Mouse (Mus musculus) heart, adult 8-10 months (tissue): ENCODE results near the gene Scgb1a1. TPM values are rescaled to one million over a fixed set of nuclear protein-coding genes. Genes with fewer than 3 reads are reported as not detected.
"Not testable (repeated sequence)": the region's sequence is repeated elsewhere in the genome, so short reads cannot be mapped to it uniquely, and the experiment has no call there.

ENCODE experiments used
- DNase-seq: peaks from one replicate; pipeline ENCODE4 v3.0.0; 2022; ENCODE audit warnings: low spot score
- total RNA-seq, 4 experiments: library from RNA; stranded (reverse); gene quantifications; 2 replicates each; pipeline ENCODE4 v1.2.4; 2022

Gene Scgb1a1
- total RNA-seq, 4 experiments from 2014 or later: 44.8 TPM; not detected in 3

DNA sequence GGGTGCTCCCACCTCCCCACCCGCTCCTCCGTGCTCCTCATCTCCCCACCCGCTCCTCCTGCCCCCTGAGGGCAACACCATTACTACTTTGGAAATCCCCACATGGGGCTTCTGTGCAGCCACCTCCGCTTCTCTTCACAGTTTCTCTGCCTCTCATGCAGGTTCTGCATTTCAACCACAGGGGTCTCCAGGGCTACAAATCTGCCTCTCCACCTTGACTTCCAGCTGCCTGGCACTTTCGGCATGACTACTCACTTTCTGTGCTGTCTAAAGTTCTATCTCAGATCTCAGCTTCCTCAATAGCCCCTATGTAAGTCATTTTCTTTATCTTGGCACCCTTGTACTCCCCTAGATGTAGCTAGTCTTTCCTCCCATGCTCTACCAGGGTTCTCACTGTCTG is 20.5 kb downstream of the Scgb1a1 start:
- no peak for DNase-seq

- DNase-seq: no peak
Measured at GRCm38 (mm10) chr19:9065621-9066561, 21.9 kb downstream of the Scgb1a1 start.

GRCm38 (mm10) chr19:9063831-9064230 is 23.9 kb downstream of the Scgb1a1 start:
- no peak for DNase-seq

- no peak for DNase-seq
Measured at GRCm38 (mm10) chr19:9062822-9063221, 24.9 kb downstream of the Scgb1a1 start.

DNA sequence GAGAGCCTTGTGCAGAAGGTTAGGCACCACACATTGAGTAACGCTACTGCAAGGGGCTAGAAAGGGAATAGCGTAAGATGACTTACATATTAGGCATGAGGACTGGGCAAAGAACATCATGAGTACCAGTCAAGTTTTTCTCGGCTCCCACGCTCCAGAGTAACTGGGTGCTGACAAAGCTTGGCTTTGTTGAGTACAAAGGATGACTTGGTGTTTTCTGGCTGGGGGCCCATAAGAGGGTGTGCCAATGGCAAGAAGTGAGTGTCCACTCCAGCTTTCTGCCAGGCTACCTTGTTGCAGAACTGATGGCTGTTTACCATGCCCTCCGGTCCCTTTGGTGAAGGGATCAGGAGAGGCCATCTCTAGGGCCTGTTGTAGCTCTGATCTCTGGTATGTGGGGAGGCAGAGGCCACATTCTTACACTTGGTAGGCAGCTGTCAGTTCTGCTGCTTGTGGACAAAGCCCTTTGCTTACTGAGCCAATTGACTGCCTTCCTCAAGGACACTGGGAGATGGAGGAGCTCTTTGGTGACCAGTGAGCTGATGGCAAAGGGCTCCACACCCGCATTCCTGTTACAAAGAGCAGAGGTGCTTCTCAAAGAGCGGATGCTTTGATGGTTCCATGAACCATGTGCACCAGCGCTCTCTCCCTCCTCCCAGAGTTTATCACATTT is 26.4 kb downstream of the Scgb1a1 start:
- no peak for DNase-seq

- DNase-seq: no peak
Measured at GRCm38 (mm10) chr19:9060103-9060502, 27.7 kb downstream of the Scgb1a1 start.

- no peak for DNase-seq
Measured at GRCm38 (mm10) chr19:9059391-9059790, 28.4 kb downstream of the Scgb1a1 start.

- DNase-seq: no peak
Measured at GRCm38 (mm10) chr19:9058944-9059343, 28.8 kb downstream of the Scgb1a1 start.

DNA sequence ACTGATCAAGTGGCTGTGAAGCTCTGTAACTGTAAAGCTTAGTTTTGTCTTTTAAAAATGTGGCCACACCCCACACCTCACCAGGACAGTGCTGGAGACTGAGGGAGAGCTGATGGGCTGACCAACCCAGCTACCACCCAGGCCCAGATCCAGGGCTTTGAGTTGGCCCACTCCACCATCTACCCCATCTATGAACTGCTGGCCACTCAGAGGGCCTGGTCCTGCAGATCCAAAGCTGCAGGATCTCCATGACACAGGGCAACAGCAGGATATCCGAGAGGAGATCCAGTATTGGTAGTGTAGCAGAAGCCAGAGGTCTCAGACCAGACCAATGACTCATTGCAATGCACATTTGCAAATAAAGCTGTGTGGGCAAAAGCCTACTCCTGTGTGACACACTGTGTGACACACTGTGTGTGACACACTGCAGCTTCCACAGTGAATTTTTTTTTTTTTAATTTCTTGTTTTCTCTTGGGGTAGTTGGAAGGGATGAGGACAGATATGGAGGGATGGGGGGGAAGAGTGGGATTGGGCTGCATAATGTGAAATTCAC is 29.4 kb downstream of the Scgb1a1 start:
- no peak for DNase-seq

GRCm38 (mm10) chr19:9057679-9058078 is 30.1 kb downstream of the Scgb1a1 start:
- DNase-seq: no peak

GRCm38 (mm10) chr19:9055703-9056355 is 31.9 kb downstream of the Scgb1a1 start:
- DNase-seq: no peak

DNA sequence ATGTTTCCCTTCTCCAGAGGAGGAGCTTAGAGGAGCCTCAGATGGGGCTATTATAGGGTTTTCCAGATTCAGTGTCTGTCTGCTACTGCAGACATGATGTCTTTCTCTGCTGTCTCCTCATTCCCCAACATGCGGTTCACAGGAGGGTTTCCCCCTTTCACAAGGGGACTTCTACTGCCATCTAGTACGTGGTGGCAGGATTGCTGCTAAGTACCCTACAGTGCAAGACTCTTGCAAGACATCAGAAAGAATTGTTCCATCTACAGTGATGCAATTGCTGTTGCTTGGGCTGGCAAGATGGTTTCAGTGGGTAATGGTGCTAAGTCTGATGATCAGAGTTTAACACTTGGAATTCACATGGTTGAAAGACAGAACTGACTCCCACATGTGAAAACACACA is 32.6 kb downstream of the Scgb1a1 start:
- no peak for DNase-seq

- no peak for DNase-seq
Measured at GRCm38 (mm10) chr19:9052803-9053431, 34.8 kb downstream of the Scgb1a1 start.

- DNase-seq: not testable (repeated sequence)
Measured at GRCm38 (mm10) chr19:9051985-9052384, 35.8 kb downstream of the Scgb1a1 start.

DNA sequence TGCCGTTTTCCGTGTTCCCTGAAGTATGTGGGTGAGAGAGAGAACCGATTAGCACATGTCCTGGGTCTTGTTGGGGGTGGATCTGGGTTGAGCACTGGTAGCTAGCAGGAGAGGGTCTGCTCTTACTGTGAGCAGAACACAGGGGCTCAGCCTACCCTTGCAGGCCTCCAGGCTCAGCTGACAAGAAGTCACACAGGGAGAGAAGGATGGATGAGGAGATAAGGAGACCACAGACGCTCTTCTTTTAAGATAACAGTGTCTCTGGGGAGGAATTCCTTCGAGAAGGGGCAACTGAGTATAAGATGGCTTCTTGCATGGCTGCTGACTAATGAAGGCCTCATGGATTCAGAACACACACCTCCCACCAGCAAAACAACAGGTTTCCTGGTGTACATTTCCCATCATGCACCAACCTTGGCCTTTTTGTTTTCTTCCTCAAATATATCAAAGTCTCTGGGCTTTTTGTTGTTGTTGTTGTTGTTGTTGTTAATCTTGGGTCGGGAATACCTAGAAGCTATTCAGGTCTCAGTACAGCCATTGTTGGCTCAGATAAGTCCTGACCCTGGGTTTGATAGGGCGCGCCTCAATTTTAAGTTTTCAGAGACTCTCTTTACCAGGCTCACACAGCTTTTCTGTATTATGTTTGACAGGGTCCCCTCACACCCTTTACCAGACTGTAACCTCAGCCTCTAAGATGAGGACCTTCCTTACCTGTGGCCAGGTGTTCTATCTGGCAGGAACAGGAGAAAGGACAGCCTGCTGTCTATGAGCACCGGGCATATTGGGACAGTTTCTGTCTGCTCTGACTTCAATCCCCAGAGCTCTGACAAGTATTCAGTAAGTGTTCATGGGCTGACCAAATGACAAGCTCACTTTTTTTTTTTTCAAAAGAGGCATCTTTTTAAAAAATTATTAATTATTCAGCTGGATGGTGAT is 37.2 kb downstream of the Scgb1a1 start:
- DNase-seq: no peak

GRCm38 (mm10) chr19:9048981-9049687 is 38.6 kb downstream of the Scgb1a1 start:
- DNase-seq: no peak

DNA sequence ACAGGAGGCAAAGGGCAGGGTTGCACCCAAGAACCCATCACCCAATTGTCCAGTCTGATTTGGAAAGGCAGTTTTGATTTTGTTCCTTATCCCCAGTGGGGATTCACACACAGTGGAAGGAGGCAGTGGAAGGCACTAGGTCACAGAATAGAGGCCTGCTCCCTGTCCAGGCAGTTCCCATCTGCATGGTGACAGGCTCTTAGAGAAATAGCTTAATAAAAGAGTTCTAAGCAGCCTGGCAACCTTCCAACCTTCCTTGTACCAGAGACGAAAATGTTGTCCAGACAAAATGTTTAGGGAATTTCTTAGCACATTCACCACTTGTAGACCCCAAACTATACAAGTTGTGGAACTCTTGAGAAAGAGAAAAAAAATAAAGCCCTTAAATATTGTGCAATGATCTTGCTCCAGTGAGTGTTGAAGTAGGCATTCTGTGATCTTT is 39.8 kb downstream of the Scgb1a1 start:
- no peak for DNase-seq

- DNase-seq: no peak
Measured at GRCm38 (mm10) chr19:9047207-9047945, 40.4 kb downstream of the Scgb1a1 start.

GRCm38 (mm10) chr19:9044291-9044690 is 43.5 kb downstream of the Scgb1a1 start:
- no peak for DNase-seq
